Mouse (Mus musculus) hindbrain, embryonic 10.5 days (tissue): Measurements from ENCODE around the gene Gm10974. TPM values are rescaled to one million over a fixed set of nuclear protein-coding genes. Genes with fewer than 3 reads are reported as not detected.

Source experiments
- DNase-seq: peaks from one replicate; pipeline ENCODE4 v3.0.0-alpha.2; 2017; ENCODE audit warnings: low spot score
- H3K27ac ChIP-seq: fragments of 300-500 bp; sonication (generic); 2 replicates; pipeline ENCODE4 v1.5.1; 2016; ENCODE audit warnings: mild to moderate bottlenecking, moderate library complexity
- H3K27me3 ChIP-seq: fragments of 300-500 bp; sonication (generic); 2 replicates; pipeline ENCODE4 v1.6.1; 2016; ENCODE audit warnings: mild to moderate bottlenecking; ENCODE audit not compliant: poor library complexity, insufficient read depth, severe bottlenecking
- H3K36me3 ChIP-seq: fragments of 300-500 bp; sonication (generic); 2 replicates; pipeline ENCODE4 v1.6.1; 2016; ENCODE audit warnings: mild to moderate bottlenecking, moderate library complexity
- H3K4me1 ChIP-seq: fragments of 300-500 bp; sonication (generic); replicated peaks from 2 replicates; pipeline ENCODE4 v1.6.1; 2016; ENCODE audit warnings: mild to moderate bottlenecking
- H3K4me3 ChIP-seq: fragments of 300-500 bp; sonication (generic); 2 replicates; pipeline ENCODE4 v1.5.1; 2016; ENCODE audit warnings: mild to moderate bottlenecking, moderate library complexity
- H3K9me3 ChIP-seq: fragments of 300-500 bp; sonication (generic); 2 replicates; pipeline ENCODE4 v1.6.1; 2016; ENCODE audit warnings: mild to moderate bottlenecking, moderate library complexity
- WGBS: fragments of 180-500 bp; shearing (Covaris S2); methylation state at CpG from one replicate; pipeline ENCODE4 v1.1.7; 2016; 5-methylcytosine and 5-hydroxymethylcytosine counted together
- polyA plus RNA-seq: library from polyadenylated mRNA; unstranded; fragments of >200 nt; fragmentation: Nextera tagmentation; extraction: Ambion mirVana; gene quantifications from 2 replicates; pipeline ENCODE4 v1.2.1, GENCODE M21; 2016

Gm10974 gene
- polyA plus RNA-seq, 1 experiment from 2014 or later, result not detected

DNA sequence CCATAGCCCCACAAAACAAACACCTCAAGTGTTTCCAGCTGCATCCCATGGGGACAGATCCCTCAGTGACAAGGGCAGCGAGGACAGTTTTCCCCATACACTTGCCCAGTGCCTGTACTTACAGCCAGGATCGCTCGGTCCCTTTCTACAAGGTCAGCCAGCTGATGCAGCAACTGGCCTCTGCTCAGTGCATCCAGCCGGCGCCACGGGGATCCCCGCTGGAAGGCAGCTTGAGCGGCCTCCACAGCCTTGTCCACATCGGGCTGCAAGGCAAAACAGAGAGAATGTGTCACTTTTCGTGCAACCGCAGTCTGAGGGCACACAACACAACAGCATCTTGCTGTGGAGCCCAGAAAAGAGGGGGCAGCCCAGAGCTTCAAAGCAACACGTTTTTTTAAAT, 53.3 kb downstream of the Gm10974 start:
- DNase-seq, result no peak
- WGBS, result 51% methylated on average over 12 of the region's 12 CpGs

DNA sequence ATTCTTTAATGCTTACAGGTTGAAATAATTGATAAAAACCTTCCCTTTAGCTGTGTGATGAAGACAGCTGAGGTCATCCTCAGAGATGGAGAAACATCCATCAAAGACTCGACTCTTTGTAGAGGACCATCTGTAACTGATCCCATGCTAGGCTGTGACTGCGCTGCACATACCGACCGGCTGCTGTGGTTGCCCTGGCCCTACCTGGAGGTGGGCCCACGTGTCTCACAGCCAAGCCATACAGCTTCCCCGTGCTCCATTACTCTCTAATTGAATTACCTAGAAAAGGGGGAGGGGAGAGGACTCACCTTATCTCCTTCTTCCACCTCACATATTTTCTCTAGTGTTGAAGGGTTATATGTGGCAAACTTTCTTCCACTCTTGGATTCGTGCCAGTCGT, 56.2 kb downstream of the Gm10974 start:
- no peaks in the 10 kb centered on the region for H3K9me3 ChIP-seq
- no peak overlapping the region for H3K4me3 ChIP-seq
- WGBS, result 79% methylated on average over 8 of the region's 8 CpGs
- H3K27ac ChIP-seq, result no peak overlapping the region
- no peak for DNase-seq
- peaks cover 9% of the 10 kb centered on the region for H3K4me1 ChIP-seq
- peaks cover 69% of the 10 kb centered on the region for H3K27me3 ChIP-seq
- no peaks in the 10 kb centered on the region for H3K36me3 ChIP-seq

More for the DNA sequence above, 53.3 kb downstream of the Gm10974 start:
- Histone ChIP-seq H3K27ac (no peak overlapping the region), H3K4me3 (no peak overlapping the region), H3K9me3 (no peaks in the 10 kb centered on the region), H3K27me3 (peaks cover 40% of the 10 kb centered on the region), H3K4me1 (peaks cover 3% of the 10 kb centered on the region; the same call in 1 of the 2 replicates), H3K36me3 (no peaks in the 10 kb centered on the region)

DNA sequence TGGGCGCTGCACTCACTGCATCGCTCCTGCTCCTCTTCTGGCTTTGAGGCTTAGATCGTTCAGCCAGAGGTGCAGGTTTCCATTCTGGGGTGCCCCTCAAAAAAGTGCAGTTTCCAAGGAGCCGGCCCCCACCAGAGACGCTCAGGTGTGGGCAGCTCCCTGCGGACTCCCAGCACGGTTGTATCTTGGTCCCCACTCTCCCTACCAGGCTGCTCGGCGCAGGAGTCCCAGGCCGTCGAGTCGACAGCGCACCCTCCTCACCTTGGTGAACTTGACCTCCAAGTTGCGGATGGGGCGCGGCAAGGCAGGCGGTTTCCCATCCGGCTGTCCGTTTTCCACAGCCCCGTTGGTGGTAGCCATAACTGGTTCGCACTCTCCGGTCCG, 61.3 kb downstream of the Gm10974 start:
- Histone ChIP-seq H3K27ac (no peak overlapping the region; the same call in 1 of the 2 replicates), H3K27me3 (peaks cover 78% of the 10 kb centered on the region), H3K9me3 (no peaks in the 10 kb centered on the region), H3K4me3 (peak overlapping the region; percentile 62), H3K4me1 (peaks cover 18% of the 10 kb centered on the region), H3K36me3 (no peaks in the 10 kb centered on the region)
- no peak for DNase-seq
- WGBS, result under 1% methylated on average over 23 of the region's 23 CpGs

DNA sequence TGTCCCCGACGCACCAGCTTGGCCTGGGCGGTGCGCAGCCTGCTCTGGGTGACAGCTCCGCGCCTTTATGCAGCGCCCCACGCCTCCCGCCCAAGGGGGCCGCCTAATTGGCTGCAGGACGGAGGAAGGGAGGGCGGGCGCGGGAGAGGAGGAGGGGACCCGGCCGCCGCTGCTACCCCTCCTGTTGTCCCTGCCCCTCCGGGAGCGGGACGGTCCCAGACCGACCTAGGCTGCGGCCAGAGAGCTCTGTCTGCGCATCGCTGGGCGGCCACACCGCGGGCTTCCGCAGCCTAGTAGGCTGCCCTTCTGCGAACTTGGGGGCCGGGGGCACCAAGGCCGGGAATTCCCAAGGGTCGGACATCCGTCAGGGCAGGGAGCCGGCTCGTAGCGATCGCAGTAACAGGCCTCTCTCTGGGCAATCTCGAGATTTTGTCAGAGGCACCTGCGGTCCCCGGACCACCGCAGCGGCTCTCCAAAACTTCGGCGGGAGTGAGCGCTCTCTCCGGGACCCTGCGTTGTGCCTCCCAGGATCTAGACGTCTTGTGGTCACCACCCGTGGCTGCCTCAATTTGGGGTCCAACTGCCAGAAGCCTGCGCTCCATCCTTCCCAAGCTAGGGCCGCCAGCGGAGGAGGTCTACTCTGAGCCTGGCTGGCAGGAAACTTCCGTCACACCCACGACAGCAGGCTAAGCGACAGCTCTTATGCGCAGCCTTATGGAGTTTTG, 61.9 kb downstream of the Gm10974 start, which contains the start of gene Aldh1a3:
Gene Aldh1a3, minus strand, starts transcription at position 81 of the 725 bp plus-strand sequence.
- WGBS, result under 1% methylated on average over 56 of the region's 56 CpGs
- peak; percentile 68 for DNase-seq
- Histone ChIP-seq H3K27me3 (peaks cover 78% of the 10 kb centered on the region), H3K27ac (peak within 1 kb of the TSS; percentile 64; the same call in 1 of the 2 replicates), H3K9me3 (no peaks in the 10 kb centered on the region), H3K4me1 (peaks cover 18% of the 10 kb centered on the region), H3K36me3 (no peaks in the 10 kb centered on the region), H3K4me3 (peak within 1 kb of the TSS; percentile 62)

DNA sequence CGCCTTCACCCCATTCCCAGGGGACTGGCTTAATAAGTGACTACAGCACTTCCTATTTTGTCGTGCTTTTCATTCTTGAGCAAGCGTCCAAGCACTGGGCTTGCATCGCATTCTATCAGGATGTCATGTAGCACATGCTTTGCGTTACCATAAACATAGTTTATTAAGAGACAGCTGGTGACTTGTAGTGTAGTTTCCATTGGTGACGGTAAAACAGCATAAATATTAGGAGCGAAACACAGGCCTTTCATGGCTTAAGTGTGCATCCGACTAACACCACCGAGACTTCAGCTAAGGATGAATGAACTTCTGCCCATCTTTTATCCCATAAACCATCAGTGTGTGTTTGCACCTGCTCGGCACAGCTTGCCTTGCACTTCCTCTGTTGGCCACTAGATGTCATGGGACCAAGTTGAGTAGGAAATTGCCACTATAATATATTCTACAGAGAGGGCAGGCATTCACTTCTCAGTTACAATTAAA, 68.8 kb downstream of the Gm10974 start:
- no peak overlapping the region for H3K27ac ChIP-seq
- no peaks in the 10 kb centered on the region for H3K9me3 ChIP-seq
- H3K4me1 ChIP-seq, result no peaks in the 10 kb centered on the region
- no peaks in the 10 kb centered on the region for H3K36me3 ChIP-seq
- 55% methylated on average over 10 of the region's 10 CpGs for WGBS
- peaks cover 11% of the 10 kb centered on the region for H3K27me3 ChIP-seq
- no peak overlapping the region for H3K4me3 ChIP-seq
- peak; percentile 69 for DNase-seq

Other genes starting within 250 kb of the Gm10974 start
- gene Lrrk1, start 22.4 kb downstream of the Gm10974 start, polyA plus RNA-seq, result 4.7 and 5.3 TPM in 2 replicates
- 1.7 and 4.6 TPM in 2 replicates for gene Aldh1a3, start 61.6 kb downstream of the Gm10974 start, polyA plus RNA-seq